Mouse (Mus musculus) stomach, embryonic 16.5 days (tissue): ENCODE data around the gene Sfxn2. TPM values are rescaled to one million over a fixed set of nuclear protein-coding genes. Genes with fewer than 3 reads are reported as not detected.
A peak's percentile ranks its signal among the peaks of the same experiment; 100 is the strongest.

Source experiments
- ATAC-seq: fragments of 200-750 bp; cut with Nextera tagmentation; 2 replicates; pipeline ENCODE4 v1.8.0; 2017; ENCODE audit warnings: moderate number of reproducible peaks, moderate TSS enrichment; ENCODE audit not compliant: insufficient read depth, low FRiP score
- H3K27ac ChIP-seq: fragments of 300-500 bp; sonication (generic); 2 replicates; pipeline ENCODE4 v1.5.1; 2014; ENCODE audit warnings: low read length
- H3K27me3 ChIP-seq: fragments of 300-500 bp; sonication (generic); 2 replicates; pipeline ENCODE4 v1.6.1; 2014; ENCODE audit warnings: low read length, control low read depth, mixed read lengths; ENCODE audit not compliant: control insufficient read depth, insufficient read depth
- H3K36me3 ChIP-seq: fragments of 300-500 bp; sonication (generic); 2 replicates; pipeline ENCODE4 v1.6.1; 2014; ENCODE audit warnings: low read length; ENCODE audit not compliant: control insufficient read depth, insufficient read depth
- H3K4me1 ChIP-seq: fragments of 300-500 bp; sonication (generic); 2 replicates; pipeline ENCODE4 v1.6.1; 2014; ENCODE audit warnings: low read length, control low read depth, mixed read lengths; ENCODE audit not compliant: control insufficient read depth, insufficient read depth
- H3K4me2 ChIP-seq: fragments of 300-500 bp; sonication (generic); 2 replicates; pipeline ENCODE4 v1.6.1; 2014; ENCODE audit warnings: low read depth, low read length, mixed read lengths
- H3K4me3 ChIP-seq: fragments of 300-500 bp; sonication (generic); replicated peaks from 2 replicates; pipeline ENCODE4 v1.5.1; 2014; ENCODE audit warnings: mild to moderate bottlenecking, low read length
- H3K9ac ChIP-seq: fragments of 300-500 bp; sonication (generic); 2 replicates; pipeline ENCODE4 v1.6.1; 2014; ENCODE audit warnings: low read length
- H3K9me3 ChIP-seq: fragments of 300-500 bp; sonication (generic); replicated peaks from 2 replicates; pipeline ENCODE4 v1.6.1; 2016; ENCODE audit warnings: low read length, control low read depth; ENCODE audit not compliant: control insufficient read depth
- WGBS: fragments of 180-500 bp; shearing (Covaris S2); extraction: QIAGEN DNeasy Blood & Tissue Kit; methylation state at CpG from one replicate; pipeline ENCODE4 v1.1.7; 2014; 5-methylcytosine and 5-hydroxymethylcytosine counted together
- polyA plus RNA-seq: library from polyadenylated mRNA; unstranded; fragments of >200 nt; fragmentation: Nextera tagmentation; extraction: Ambion mirVana; gene quantifications from 2 replicates; pipeline ENCODE4 v1.2.1, GENCODE M21; 2015

The Sfxn2 gene
- polyA plus RNA-seq, 1 experiment from 2014 or later = 19.3 TPM

DNA sequence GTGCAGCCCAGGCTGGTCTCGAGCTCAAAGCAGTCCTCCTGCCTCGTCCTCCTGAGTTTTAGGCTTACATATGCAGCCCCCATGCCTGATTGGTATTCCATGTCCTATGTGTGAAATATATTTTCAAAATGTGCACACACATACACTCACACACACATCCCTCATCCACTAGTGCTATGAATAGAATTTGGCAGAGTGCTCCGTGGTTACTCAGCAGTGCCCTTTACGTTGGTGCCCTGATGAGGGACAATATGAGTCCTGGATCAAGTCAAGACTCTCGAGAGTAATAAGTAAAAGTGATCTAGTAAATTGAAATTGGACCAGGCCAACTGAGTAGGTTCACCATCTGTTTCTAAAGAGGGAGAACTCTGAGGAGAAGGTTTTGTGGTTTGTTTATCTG lies 70.1 kb downstream of the Sfxn2 start:
- no peak overlapping the region for H3K27ac ChIP-seq
- H3K4me3 ChIP-seq = no peak overlapping the region
- no peak for ATAC-seq
- H3K4me1 ChIP-seq = peaks cover 67% of the 10 kb centered on the region
- 69% methylated on average over 5 of the region's 5 CpGs for WGBS
- H3K9me3 ChIP-seq = no peaks in the 10 kb centered on the region
- H3K36me3 ChIP-seq = peaks cover 10% of the 10 kb centered on the region
- H3K27me3 ChIP-seq = no peaks in the 10 kb centered on the region
- peak overlapping the region; percentile 17; the same call in 1 of the 2 replicates for H3K9ac ChIP-seq
- no peak overlapping the region for H3K4me2 ChIP-seq

DNA sequence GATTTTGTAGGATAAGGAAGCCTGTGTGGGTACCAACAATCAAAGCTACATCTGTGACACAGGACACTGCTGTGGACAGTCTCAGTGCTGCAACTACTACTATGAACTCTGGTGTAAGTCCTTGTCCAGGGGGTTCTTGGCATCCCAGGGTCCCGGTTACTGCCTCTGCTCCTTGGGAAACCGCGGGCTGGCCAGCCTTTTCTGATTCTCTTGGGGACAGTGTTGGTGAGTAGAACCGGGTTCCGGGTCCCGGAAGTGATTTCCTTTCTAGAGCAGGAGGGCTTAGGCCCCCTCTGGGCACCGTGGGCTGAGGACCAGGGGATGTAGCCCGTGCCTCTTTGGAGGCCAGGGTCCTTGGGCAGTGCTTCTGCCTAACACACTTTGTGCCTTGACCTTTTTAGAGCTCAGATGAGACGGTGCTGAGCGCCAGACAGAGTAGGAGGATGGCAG lies 71.2 kb downstream of the Sfxn2 start:
- H3K4me2 ChIP-seq = no peak overlapping the region
- 72% methylated on average over 10 of the region's 10 CpGs for WGBS
- no peaks in the 10 kb centered on the region for H3K9me3 ChIP-seq
- no peak overlapping the region; the same call in 1 of the 2 replicates for H3K9ac ChIP-seq
- H3K36me3 ChIP-seq = peaks cover 10% of the 10 kb centered on the region
- H3K4me3 ChIP-seq = no peak overlapping the region
- peaks cover 67% of the 10 kb centered on the region for H3K4me1 ChIP-seq
- peak overlapping the region; percentile 75 for H3K27ac ChIP-seq
- ATAC-seq = no peak
- H3K27me3 ChIP-seq = no peaks in the 10 kb centered on the region

DNA sequence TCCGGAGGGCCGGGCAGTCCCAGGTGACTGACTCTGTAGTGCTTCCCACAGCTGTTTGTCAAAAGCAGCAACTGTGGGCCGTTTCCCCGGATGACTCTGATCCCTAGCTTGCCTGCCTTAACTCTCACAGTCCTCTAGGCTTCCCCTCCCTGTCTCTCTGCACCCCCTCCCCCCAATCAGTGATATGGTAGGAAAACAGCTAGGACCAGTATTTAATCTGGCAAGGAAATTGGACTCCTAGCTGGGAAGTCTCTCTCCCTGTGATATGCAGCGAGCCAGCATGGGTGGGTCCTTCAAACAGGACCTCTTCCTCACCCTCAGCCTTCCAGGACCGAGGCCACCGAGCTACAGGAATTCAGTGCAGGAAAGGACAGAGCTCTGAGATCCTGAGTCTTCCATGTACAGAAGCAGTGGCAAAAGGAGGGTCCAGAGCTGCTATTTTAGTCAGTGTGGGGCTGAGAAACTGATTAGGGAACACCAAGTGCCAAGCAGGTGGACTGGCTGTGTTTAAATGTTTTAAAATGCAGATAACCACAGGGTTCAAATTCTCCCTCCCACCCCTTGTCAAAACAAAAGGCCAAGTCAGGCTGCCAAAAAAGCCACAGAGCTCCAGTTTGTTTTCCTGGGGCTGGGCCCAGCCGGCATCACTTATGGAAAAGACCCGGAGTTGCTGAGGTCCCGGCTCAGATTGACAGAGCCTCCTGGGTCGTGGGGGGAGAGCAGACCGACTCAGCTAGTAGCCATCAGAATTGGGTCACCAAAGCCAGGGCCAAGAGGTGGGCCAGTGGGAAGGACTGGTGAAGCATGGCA lies 71.8 kb downstream of the Sfxn2 start:
- H3K4me3 ChIP-seq = no peak overlapping the region
- WGBS = 26% methylated on average over 12 of the region's 12 CpGs
- no peaks in the 10 kb centered on the region for H3K9me3 ChIP-seq
- ATAC-seq = peak; percentile 51; the same call in 1 of the 2 replicates
- no peaks in the 10 kb centered on the region for H3K27me3 ChIP-seq
- H3K9ac ChIP-seq = peak overlapping the region; percentile 36; the same call in 1 of the 2 replicates
- peaks cover 10% of the 10 kb centered on the region for H3K36me3 ChIP-seq
- peaks cover 66% of the 10 kb centered on the region for H3K4me1 ChIP-seq
- no peak overlapping the region for H3K4me2 ChIP-seq
- H3K27ac ChIP-seq = peak overlapping the region; percentile 75

DNA sequence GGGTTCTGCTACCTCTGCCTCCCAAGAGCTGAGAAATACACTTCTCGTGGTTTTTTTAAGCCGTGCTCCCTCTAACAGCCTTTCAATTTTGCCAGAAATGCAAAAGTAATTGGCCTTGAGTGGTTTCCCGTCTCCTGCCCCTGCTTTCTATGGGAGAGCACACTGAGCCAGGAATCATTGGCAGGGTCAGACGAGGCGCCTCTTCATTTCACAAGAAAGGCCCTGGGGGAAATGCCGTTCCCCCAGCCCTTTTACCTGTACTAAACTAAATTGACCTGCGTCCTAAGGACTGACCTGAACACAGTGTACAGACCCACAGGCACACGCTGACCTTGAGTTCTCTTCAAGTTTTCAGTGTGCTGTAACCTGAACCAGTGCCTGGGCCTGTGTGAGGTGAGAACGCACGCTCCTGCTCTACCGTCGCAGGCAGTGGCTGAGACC lies 72.9 kb downstream of the Sfxn2 start:
- H3K27ac ChIP-seq = peak overlapping the region; percentile 75; the same call in 1 of the 2 replicates
- H3K4me1 ChIP-seq = peaks cover 57% of the 10 kb centered on the region
- H3K27me3 ChIP-seq = no peaks in the 10 kb centered on the region
- no peak for ATAC-seq
- H3K4me2 ChIP-seq = no peak overlapping the region
- no peaks in the 10 kb centered on the region for H3K9me3 ChIP-seq
- WGBS = 79% methylated on average over 12 of the region's 12 CpGs
- H3K9ac ChIP-seq = no peak overlapping the region
- peaks cover 10% of the 10 kb centered on the region for H3K36me3 ChIP-seq
- no peak overlapping the region for H3K4me3 ChIP-seq

DNA sequence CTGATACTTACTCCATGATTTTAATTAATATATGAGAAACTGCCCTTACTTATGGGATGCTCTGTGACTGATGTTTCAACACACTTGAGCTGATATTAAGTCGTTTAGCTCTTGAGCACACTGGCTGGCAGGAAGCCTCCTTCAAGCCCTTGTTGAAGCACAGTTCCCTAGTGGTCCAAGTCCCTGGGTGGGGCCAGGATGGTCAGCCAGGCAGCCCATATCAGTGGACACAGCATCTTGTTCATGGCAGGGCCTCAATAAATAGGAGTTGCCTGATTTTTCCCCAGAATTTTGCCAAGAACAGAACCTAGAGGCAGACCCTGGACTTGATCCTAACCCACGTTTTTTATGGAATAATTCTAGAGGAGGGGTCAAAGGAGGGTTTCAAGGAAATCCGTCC lies 74.1 kb downstream of the Sfxn2 start:
- Histone ChIP-seq H3K9me3 (no peaks in the 10 kb centered on the region), H3K4me2 (no peak overlapping the region), H3K36me3 (peaks cover 10% of the 10 kb centered on the region), H3K4me3 (no peak overlapping the region), H3K27ac (no peak overlapping the region), H3K4me1 (peaks cover 45% of the 10 kb centered on the region), H3K27me3 (no peaks in the 10 kb centered on the region), H3K9ac (no peak overlapping the region)
- 62% methylated on average over 3 of the region's 3 CpGs for WGBS
- ATAC-seq = no peak

Other genes starting within 250 kb of the Sfxn2 start
- 22.1 and 23.0 TPM in 2 replicates for gene Psd, start 246.2 kb upstream of the Sfxn2 start, polyA plus RNA-seq
- 14.1 and 16.0 TPM in 2 replicates for gene Fbxl15, start 245.2 kb upstream of the Sfxn2 start, polyA plus RNA-seq
- gene Cuedc2, start 234.7 kb upstream of the Sfxn2 start, polyA plus RNA-seq = 131 and 133 TPM in 2 replicates
- 13.8 and 16.8 TPM in 2 replicates for gene Mfsd13a, start 232.2 kb upstream of the Sfxn2 start, polyA plus RNA-seq
- 1.7 and 1.8 TPM in 2 replicates for gene 2310034G01Rik, start 223.1 kb upstream of the Sfxn2 start, polyA plus RNA-seq
- gene Actr1a, start 177.6 kb upstream of the Sfxn2 start, polyA plus RNA-seq = 135 and 146 TPM in 2 replicates
- 26.4 and 27.4 TPM in 2 replicates for gene Sufu, start 176.5 kb upstream of the Sfxn2 start, polyA plus RNA-seq
- gene Trim8, start 71.7 kb upstream of the Sfxn2 start, polyA plus RNA-seq = 11.8 and 16.2 TPM in 2 replicates
- 98.1 and 105 TPM in 2 replicates for gene Arl3, start 167 bp upstream of the Sfxn2 start, polyA plus RNA-seq
- 37.1 and 38.0 TPM in 2 replicates for gene Wbp1l, start 25.7 kb downstream of the Sfxn2 start, polyA plus RNA-seq
- 0.09 TPM in 1 of 2 replicates, not detected in the other for gene Cyp17a1, start 99.8 kb downstream of the Sfxn2 start, polyA plus RNA-seq
- 14.1 and 15.3 TPM in 2 replicates for gene Borcs7, start 116.5 kb downstream of the Sfxn2 start, polyA plus RNA-seq
- 26.6 and 28.1 TPM in 2 replicates for gene As3mt, start 134.1 kb downstream of the Sfxn2 start, polyA plus RNA-seq
- 1.5 TPM in 2 replicates for gene Cnnm2, start 188.2 kb downstream of the Sfxn2 start, polyA plus RNA-seq